Mouse (Mus musculus): Measurements from ENCODE around the gene Cstf3.
"Not testable (repeated sequence)": the region's sequence is repeated elsewhere in the genome, so short reads cannot be mapped to it uniquely, and the experiment has no call there.

The Cstf3 gene

DNA sequence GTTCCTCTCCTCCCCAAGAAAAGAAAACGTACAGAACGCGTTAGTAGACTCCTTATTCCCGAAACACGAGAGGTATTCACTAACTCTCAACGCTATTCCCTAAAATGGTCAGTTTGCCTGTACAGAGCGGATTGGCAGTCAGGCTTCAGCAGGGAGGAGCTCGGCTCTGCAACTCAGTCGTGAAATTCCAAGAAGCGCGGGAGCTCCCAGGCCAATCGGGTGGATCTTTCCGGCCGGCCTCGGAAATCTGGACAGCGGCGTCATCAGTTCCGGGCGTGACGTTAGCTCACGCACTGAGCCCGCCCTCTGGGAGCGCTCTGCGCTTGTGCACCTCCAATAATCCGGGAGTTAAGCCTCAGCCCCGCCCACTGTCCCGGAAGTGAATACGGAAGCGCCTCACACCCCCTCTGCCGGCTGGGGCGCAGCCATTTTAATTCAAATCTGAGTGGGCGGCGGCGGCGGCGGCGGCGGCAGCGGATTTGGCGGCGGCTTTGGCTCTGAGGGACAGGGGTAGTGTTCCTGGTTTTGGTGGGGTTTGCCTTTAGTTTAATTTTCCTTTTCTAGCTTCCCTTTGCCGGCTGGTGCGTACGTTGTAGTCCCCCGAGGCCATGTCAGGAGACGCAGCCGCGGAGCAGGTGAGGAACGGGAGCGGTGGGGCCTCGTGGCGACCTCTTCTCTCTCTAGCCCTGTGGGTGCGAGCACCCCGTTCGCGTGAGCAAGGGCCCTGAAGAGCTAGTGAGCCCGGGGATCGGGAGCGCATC lies at the start of gene Cstf3:
Gene Cstf3 (plus strand): TSS at position 456 of the 761 bp plus-strand sequence.
- peak; percentile 99 for DNase-seq

DNA sequence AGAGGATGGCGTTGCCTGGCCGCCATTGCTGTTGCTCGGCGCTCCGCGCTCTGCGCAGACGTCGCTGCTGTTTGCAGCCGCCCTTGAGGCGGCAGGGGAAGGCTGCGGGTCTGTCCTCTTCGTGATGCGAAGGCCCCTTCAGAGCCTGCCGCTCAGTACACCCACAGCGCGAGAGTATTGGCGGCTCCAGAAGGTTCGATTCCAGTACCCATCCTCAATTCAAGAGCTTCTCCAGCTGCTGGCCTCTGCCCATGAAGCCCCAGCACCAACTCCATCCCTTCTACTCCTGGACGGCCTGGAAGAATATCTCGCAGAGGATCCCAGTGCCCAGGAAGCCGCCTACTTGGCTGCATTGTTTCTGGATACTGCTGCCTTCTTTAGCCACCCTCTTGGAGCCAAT lies 33.6 kb upstream of the Cstf3 start:
- DNase-seq = not testable (repeated sequence)

DNA sequence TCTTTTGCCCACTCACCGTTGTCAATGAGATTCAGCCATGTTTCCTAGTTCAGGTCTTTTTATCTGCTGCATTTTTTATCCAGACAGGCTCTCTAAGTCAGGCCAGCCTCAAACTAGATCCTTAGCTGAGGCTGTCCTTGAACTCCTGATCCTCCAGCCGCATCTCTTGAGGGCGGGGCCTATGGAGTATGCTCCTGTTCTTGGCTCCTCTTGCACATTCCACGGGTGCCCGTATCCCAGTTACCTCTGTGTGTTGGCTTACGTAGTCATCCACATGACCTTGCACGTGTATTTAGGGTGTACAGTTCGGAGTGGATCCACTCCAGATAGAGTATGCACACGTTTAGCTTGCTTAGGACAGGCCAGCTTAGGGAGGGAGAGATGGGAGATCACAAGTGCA lies 32.6 kb upstream of the Cstf3 start:
- DNase-seq = no peak

DNA sequence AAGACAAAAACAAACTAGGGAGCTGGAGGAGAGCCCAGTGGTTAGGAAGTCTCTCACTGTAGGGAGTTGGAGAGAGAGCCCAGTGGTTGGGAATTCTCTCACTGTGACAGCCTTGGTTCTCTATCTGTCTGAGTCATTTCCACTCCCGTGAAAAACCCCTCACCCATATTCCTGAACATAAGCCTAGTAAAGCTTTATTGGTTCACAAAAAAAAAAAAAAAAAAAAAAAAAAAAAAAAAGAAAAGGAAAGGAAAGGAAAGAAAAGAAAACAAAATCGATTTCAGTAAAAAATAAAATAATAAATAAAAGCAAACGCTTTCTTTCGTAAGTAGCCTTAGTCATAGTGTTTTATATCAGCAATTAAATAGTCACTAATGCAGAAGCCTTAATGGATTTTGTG lies 32.0 kb upstream of the Cstf3 start:
- no peak for DNase-seq

DNA sequence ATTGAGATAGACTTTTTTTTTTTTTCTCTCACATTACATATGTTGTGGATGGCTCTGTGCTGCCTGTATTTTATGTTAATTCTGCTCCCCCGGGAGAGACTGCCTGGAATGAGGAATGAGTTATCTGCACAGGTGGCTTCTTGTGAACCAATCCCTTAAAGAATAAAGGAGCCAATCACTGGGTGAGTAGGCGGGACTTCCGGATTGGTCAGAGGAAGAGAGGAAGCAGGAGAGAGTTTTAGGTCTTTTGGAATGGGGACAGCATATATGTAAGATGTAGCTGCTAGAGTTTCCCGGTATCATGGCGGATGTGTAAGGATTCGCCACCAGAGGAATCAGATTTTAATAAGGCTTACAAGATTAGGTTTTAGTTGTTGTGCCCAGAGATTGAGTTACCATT lies 31.4 kb upstream of the Cstf3 start:
- no peak for DNase-seq

DNA sequence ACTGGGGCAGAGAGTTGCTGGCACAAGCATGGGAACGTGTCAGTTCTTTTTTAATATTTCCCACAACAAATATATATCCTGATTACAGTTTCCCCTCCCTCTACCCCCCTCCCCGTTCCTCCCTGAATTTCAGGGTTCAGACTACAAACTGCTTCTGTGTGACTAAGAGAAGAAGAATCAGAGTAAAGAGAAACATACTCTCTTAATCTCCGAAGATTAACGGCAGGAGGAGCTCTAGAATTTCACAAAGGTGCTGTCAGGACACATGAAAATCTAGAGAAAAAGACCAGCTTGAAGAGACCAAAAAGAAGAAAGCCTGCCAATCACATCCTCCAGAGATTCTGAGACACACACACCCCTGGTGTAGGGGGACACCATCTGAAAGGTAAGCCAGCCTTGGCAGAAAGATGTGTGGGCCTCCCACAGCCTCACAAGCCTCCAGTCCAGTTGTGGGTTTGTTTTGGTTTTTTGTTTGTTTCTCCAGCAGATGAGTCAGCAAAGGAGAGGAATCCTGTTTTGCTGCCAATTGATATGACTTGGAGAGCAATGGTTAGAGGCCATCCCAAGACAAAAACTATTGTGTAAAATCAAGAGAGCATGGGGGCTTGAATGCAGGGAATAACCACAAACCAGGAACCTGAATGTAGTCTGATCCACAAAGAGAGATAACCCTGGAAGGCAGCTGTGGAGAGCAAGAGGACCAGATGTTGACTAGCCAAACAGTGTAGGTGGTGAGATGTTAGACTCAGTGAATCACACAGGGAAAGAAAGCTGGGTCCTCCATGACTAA lies 30.5 kb upstream of the Cstf3 start:
- no peak for DNase-seq

DNA sequence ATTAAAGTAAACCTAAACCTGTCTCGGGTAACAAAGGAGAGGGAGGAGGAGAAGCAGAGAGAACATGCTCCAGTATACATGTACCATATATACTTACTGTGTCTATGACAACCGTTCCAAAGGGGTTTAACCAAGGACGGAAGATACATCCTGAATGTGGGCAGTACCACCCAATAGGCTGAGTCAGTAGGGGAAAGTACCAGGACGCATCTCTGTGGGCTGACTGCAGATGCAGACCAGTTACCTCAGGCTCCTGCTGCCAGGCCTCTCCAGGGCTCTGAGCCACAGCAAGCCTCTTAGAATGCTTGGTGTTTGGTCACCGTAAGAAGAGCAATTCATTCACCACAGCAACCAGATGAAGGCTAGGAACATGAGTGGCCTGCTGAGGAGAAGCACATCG lies 28.9 kb upstream of the Cstf3 start:
- no peak for DNase-seq

DNA sequence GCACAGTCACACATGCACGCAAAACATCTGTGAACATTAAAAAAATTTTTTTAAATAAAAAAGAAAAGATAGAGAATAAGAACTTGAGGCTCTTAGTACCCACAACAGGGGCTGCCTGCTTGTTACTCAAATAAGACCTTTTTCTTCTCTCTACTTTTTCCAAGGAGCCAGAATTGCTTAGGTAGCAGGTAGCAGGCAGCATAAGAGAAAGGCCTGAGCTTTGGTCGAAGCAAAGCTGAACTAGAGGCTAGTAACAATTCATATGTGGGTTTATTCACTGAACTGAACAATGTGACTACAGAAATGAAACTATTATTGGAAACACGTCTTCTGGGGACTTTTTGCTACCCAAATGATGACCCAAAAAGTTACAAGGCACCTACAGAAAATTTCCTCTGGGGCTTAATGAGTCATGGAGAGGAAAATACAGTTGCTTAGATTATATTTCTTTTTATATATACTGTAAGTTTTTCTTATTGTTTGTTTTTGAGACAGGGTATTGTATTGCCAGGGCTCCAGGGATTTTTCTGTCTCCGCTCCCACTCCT lies 28.3 kb upstream of the Cstf3 start:
- DNase-seq = no peak

DNA sequence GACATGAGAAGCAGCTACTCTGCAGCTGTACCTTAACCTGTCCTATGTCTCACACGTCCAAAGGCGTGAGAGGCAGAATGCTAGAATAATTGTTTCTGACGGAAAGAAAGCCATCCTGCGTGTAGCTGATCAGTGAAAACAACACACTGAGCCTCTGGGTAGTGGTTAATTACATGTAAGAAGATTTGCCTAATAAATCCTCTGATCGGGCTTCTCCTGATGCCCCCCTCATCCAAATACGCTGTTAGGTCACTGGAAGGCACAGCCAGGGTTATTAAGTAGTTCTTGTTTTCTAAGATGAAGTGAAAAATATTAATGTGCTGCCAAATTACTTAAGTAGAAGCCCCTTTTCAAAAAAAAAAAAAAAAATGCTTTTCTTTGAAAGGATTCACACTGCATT lies 18.3 kb upstream of the Cstf3 start:
- DNase-seq = no peak

DNA sequence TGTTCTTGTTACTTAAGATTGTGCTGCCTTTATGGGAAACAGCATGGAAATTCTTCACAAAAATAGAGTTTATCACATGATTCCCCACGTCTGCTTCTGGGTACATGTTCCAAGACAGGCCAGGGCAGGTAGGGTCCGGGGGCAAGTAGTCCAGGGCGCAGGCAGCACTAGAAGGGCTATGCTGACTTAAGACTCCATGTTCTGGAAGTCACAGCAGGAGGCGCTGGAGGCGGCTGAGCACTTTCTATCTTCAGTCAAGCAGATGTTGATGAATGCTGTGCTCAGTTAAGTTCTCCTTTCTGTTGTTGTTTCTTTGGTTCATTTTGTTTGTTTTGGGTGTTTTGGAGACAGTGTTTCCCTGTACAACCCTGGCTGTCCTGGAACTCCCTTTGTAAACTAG lies 14.1 kb upstream of the Cstf3 start:
- no peak for DNase-seq

DNA sequence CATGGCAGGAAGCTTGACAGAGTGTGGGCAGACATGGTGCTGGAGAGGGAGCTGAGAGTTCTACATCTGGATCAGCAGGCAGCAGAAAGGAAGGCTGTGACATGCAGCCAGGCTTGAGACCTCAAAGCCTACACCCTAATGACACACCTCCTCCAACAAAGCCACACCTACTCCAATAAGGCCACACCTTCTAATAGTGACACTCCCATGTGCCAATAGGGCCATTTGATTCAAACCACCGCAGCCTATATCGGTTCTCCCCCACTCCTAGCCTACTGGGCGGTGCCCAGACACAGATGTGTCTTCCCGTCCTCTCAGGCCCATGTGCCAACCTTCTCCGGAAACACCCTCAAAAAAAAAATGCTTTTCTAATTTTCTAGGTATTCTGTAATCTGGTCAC lies 12.3 kb upstream of the Cstf3 start:
- DNase-seq = no peak

DNA sequence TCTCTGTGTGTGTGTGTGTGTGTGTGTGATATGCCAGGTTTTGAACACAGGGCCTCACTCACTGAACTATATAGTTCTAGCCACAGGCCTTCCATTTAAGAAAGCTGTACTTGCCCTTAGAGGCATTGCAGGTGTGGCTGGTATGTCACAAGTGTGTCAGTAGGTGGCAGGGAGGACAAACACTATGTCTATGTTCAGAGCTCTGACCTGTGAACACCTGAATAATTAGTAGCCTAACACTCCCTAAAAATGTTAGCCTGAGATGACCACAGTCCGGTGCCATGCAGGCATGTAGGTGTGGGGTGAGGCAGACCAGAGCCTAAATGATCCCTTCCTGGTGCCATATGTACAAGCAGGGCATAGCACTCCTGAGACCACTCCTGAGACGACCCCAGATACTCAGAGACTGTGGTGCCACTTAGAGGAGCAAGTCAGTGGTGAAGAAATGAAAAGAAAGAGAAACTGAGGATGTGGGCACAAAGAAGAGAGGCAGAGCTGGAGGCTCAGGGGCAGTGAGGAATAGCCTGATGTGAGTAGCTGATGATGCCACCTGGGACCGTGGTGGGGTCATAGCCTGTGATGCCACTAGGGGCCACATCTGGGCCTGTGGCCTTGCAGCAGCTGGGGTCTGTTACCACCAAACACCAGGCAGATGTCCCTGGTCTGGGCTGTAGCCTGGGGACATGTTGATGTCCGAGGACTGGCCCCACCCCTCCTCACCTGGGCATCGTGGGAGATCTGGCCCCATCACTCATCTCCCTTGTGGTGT lies 11.3 kb upstream of the Cstf3 start:
- no peak for DNase-seq

DNA sequence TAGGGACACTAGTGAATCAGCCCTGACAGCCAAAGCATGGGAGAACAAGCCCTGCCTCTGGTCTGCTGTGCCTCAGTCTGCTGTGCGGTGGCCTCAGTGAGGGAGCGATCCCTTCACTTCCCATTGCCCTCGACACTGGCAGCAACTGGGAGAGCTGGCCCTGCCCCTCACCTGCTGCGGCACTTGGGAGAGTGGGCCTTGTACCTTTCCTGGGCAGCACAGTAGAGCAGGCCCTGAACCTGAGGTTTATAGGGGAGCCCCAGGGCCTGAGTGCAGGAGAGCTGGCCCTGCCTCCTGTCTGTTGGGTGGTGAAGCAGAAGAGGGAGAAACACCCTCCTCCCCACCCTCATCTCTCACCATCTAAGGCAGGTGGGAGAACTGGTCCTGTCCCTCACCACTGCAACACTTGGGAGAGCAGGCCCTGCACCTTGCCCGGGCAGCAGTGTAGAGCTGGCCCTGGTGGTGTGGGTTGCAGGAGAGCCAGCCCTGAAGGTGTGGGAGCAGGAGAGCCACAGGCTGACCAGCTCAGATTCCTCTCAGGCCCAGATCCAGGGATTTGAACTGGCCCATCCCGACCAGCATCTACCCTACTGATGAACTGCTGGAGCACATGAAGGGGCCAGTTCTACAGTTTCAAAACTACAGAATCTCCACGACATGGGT lies 10.4 kb upstream of the Cstf3 start:
- no peak for DNase-seq

DNA sequence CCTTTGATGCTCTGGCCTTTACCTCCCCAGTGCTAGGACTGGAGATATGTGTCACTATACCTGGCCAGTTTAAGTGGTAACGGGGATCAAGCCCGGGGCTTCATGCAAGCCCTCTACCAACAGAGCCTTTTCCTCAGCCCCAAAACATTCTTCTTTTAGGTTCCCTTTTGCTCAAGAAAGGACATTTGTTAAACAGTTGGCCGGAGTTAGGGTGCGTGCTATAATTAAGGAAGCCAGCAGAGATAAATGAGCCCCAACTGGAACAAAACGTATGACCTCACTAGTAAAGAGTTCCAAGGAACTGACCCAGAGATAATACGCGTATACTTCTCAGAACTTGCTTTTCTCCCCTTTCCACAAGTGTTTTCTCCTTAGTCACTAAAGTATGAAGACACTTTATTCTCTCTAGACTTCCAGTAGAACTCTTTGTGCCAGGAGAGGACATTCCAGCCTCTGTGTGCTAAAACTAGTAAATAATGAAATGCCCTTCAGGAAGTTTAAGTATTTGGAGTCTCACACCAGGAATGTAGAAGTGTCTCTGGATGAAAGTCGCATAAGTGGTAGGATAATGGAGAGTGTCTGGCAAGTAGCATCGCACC lies 8.9 kb upstream of the Cstf3 start:
- peak in 1 of 2 experiments; percentile 18 for DNase-seq

DNA sequence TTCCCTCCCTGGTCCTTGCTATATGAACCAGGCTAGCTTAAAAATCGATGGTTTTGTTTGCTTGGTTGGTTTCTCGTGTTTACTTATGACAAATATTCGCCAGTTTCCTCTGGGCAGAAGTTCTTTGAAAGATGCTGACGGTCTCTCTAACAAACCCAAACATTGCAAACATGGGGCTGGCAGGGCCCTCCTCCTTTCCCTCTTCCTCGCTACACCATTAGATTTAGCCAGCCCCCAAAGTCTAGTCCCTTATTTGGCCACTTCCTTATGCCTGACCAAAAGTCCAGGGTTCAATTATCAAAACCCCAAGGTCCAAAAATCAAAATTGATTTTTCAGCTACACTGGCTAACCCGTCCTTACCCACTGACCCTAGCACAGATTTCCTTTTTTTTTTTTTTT lies 7.3 kb upstream of the Cstf3 start:
- DNase-seq = no peak

DNA sequence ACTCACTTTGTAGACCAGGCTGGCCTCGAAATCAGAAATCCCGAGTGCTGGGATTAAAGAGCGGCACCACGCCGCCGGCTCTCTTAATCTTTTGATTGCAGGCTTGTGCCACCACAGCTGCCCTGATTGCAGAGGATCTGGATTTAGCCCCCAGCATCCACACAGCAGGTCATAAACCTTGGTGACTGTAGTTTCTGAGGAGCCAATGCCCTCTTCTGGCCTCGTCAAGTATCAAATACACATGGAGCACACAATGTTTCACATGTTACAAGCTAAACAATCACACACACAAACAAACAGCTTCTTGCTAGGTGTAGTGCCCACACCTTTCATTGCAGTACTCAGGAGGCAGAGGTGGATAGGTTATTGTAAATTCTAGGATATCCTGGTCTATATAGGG lies 6.1 kb upstream of the Cstf3 start:
- no peak for DNase-seq

DNA sequence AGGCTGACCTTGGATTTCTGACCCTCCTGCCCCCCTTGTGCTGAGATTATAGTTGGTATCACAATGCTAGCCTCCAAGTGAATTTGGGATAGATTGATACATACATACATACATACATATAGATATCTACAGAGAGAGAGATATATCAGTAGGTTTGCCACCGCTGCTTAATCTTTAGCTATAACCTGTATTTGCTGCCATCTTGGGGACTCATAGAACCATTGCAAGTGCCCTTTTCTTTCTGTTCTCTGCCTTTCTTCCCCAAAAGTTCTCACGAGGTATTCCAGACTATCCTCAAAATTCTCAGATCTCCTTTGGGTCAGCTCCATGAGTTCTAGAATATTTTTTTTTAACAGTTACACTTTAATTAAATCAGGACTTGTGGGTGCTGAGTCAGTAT lies 4.7 kb upstream of the Cstf3 start:
- DNase-seq = no peak

DNA sequence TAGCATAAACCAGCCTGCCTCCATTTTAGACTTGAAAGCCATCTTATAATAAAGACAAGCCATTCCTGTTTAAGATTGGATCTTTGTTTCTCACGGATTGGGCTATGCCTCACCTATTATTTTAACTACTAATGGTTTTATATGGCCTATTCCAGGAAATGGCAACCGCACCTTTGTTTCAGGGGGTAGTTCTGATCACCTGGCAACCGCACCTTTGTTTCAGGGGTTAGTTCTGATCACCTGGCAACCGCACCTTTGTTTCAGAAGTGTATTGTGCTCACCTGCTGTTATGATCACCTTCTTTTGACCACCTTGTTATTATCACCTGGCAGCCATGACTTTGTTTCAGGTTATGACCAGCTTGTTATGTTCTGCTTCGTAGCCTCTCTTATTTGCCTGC lies 1.8 kb upstream of the Cstf3 start:
- DNase-seq = no peak

DNA sequence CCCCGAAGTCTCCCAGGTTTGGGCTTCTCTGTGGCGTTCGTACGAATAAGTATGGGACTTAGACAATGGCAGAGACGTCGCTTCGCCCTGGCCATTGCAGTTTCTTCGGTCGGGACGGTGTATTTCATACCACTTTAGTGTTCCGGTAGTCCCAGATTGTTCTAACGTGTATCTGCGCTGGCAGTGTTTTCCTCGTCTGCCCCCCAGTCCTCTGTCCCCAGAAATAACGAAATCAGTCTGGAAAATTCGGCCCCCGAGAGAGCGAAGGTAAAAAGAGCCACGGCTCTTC lies 450 bp downstream of the Cstf3 start:
- no peak for DNase-seq

DNA sequence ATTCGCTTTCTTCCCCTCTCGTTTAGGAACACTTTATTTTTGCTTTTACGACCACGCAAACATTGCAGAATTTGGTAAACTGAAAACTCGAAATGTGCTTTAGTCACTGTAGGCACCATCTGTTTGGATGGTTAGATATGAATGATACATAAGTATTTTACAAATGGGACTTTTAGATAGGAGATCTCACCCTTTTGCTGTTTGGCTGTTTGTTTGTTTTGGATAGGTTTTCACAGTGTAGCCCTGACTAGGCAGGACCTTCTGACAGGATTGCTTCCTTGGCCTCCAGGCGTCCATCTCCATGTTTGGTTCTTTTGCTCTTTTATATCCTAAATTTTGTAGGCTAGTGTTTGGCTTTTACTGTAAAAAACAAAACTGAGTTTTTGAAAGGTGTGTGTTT lies 818 bp downstream of the Cstf3 start:
- no peak for DNase-seq

DNA sequence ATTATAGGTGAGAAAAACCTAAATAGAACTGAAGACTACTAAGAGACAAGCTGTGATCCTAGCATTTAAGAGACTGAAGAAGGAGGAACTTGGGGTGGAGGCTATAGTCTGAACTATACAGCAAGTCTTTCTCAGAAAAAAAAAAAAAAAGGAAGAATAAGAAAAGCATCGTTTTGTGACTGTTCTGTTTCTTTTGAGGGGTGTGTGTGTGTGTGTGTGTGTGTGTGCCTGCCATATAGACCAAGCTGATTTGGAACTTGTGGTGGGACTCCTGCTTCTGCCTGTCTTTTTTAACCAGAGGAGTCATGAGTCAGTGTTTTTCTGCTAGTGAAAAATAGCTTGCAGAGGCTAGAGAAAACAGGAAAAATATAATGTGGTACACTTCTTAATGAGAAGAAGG lies 4.7 kb downstream of the Cstf3 start:
- no peak for DNase-seq

DNA sequence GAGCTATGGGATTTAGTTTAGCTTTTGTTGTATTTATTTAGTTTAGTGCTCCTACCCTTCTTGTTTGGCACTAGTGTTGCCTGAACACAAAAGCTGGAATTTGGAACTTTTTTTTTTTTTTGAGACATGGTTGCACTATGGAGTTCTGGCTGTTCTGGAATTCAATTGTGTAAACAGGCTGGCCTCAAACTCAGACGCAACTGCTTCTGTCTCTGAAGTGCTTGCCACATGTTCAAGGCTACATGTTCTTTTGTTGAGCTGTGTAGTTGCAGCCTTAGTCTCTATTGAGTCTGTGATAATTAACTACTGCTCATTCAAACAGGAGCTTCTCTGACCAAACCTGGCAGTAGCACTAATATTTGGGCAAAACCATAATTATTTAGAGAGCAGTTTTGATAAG lies 13.1 kb downstream of the Cstf3 start:
- no peak for DNase-seq

DNA sequence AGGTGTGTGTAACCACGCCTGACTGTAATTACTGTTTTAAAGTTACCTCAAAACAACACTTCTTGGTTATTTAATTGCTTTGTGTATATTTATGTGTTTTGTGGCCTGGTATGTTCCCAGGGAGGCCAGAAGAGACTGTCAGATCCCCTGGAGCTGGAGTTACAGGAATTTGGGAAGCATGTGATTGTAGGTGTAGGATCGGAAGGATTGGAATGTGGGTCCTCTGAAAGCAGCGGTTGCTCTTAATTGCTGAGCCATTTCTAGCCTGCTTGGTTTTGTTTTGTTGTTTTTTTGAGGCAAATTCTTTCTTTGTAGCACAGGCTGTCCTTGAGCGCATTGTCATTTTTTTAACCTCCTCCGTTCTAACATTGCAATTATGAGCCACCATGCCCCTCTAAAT lies 14.4 kb downstream of the Cstf3 start:
- no peak for DNase-seq
